Mouse (Mus musculus): ENCODE data around the gene Snx5. TPM values are rescaled to one million over a fixed set of nuclear protein-coding genes. Genes with fewer than 3 reads are reported as not detected.

Snx5 gene
- total and polyA plus RNA-seq, 3 experiments: 22.2 to 55.3 (median 51.5) TPM

GRCm38 (mm10) chr2:144239318-144239717, 31.4 kb downstream of the Snx5 start:
- Histone ChIP-seq H3K79me2 (replicated peaks; ENCODE audit: control insufficient read depth, insufficient read depth, low read length) (no peaks in the 10 kb centered on the region), H3K27me3 (ENCODE audit: control insufficient read depth, insufficient read depth, low read length) (no peaks in the 10 kb centered on the region), H3K27ac (peak overlapping the region; percentile 23; the same call in 1 of the 2 replicates), H3K4me1 (ENCODE audit: control insufficient read depth, insufficient read depth, low read length) (peaks cover 2% of the 10 kb centered on the region), H3K4me3 (no peak overlapping the region), H3K9ac (ENCODE audit: low read depth, low read length) (no peak overlapping the region), H3K36me3 (ENCODE audit: control insufficient read depth, insufficient read depth, low read length) (no peaks in the 10 kb centered on the region)
- no peak for TF ChIP-seq CTCF (IDR thresholded peaks at IDR 0.05)
- TF ChIP-seq POLR2A (IDR thresholded peaks at IDR 0.05; ENCODE audit: insufficient read depth, low read depth, low read length): no peak
- no peak for TF ChIP-seq EP300 (IDR thresholded peaks at IDR 0.05; ENCODE audit: insufficient read depth, low read depth, low read length)
- WGBS: 62% methylated on average over 2 of the region's 2 CpGs
- DNase-seq: no peak
- intact Hi-C loops (cut with DNase I): no loop called here

GRCm38 (mm10) chr2:144238341-144238740, 32.4 kb downstream of the Snx5 start:
- TF ChIP-seq POLR2A (IDR thresholded peaks at IDR 0.05; ENCODE audit: insufficient read depth, low read depth, low read length): no peak
- TF ChIP-seq CTCF (IDR thresholded peaks at IDR 0.05): peak; percentile 32
- TF ChIP-seq EP300 (IDR thresholded peaks at IDR 0.05; ENCODE audit: insufficient read depth, low read depth, low read length): 0 out of 2 replicates have a peak, but pooled peaks have one; percentile 45
- intact Hi-C loops (cut with DNase I): no loop called here
- no peak overlapping the region for H3K4me3 ChIP-seq

GRCm38 (mm10) chr2:144236791-144237584, 33.7 kb downstream of the Snx5 start:
- no peak for DNase-seq
- intact Hi-C loops (cut with DNase I): no loop called here
- no peaks in the 10 kb centered on the region for H3K79me2 ChIP-seq (replicated peaks; ENCODE audit: control insufficient read depth, insufficient read depth, low read length)
- H3K4me1 ChIP-seq (ENCODE audit: control insufficient read depth, insufficient read depth, low read length): peaks cover 2% of the 10 kb centered on the region
- no peaks in the 10 kb centered on the region for H3K27me3 ChIP-seq (ENCODE audit: control insufficient read depth, insufficient read depth, low read length)
- 62% methylated on average over 9 of the region's 9 CpGs for WGBS
- H3K36me3 ChIP-seq (ENCODE audit: control insufficient read depth, insufficient read depth, low read length): no peaks in the 10 kb centered on the region
- no peak overlapping the region for H3K4me3 ChIP-seq
- TF ChIP-seq CTCF (IDR thresholded peaks at IDR 0.05): no peak
- no peak for TF ChIP-seq POLR2A (IDR thresholded peaks at IDR 0.05; ENCODE audit: insufficient read depth, low read depth, low read length)
- TF ChIP-seq EP300 (IDR thresholded peaks at IDR 0.05; ENCODE audit: insufficient read depth, low read depth, low read length): no peak
- H3K9ac ChIP-seq (ENCODE audit: low read depth, low read length): no peak overlapping the region
- no peak overlapping the region for H3K27ac ChIP-seq

More at GRCm38 (mm10) chr2:144238341-144238740, 32.4 kb downstream of the Snx5 start:
- Histone ChIP-seq H3K27me3 (ENCODE audit: control insufficient read depth, insufficient read depth, low read length) (no peaks in the 10 kb centered on the region), H3K79me2 (replicated peaks; ENCODE audit: control insufficient read depth, insufficient read depth, low read length) (no peaks in the 10 kb centered on the region), H3K27ac (peak overlapping the region; percentile 65), H3K4me1 (ENCODE audit: control insufficient read depth, insufficient read depth, low read length) (peaks cover 2% of the 10 kb centered on the region), H3K9ac (ENCODE audit: low read depth, low read length) (no peak overlapping the region), H3K36me3 (ENCODE audit: control insufficient read depth, insufficient read depth, low read length) (no peaks in the 10 kb centered on the region)
- peak; percentile 80 to 87 for DNase-seq
- 47% methylated on average over 6 of the region's 6 CpGs for WGBS

GRCm38 (mm10) chr2:144235776-144236175, 34.9 kb downstream of the Snx5 start:
- no peak for TF ChIP-seq EP300 (IDR thresholded peaks at IDR 0.05; ENCODE audit: insufficient read depth, low read depth, low read length)
- no peak for TF ChIP-seq POLR2A (IDR thresholded peaks at IDR 0.05; ENCODE audit: insufficient read depth, low read depth, low read length)
- TF ChIP-seq CTCF (IDR thresholded peaks at IDR 0.05): no peak
- no peak for DNase-seq
- Histone ChIP-seq H3K27me3 (ENCODE audit: control insufficient read depth, insufficient read depth, low read length) (no peaks in the 10 kb centered on the region), H3K4me1 (ENCODE audit: control insufficient read depth, insufficient read depth, low read length) (peaks cover 4% of the 10 kb centered on the region), H3K79me2 (replicated peaks; ENCODE audit: control insufficient read depth, insufficient read depth, low read length) (no peaks in the 10 kb centered on the region), H3K27ac (no peak overlapping the region), H3K4me3 (no peak overlapping the region), H3K36me3 (ENCODE audit: control insufficient read depth, insufficient read depth, low read length) (no peaks in the 10 kb centered on the region), H3K9ac (ENCODE audit: low read depth, low read length) (no peak overlapping the region)
- 72% methylated on average over 3 of the region's 3 CpGs for WGBS
- intact Hi-C loops (cut with DNase I): no loop called here

GRCm38 (mm10) chr2:144233534-144233933, 37.2 kb downstream of the Snx5 start:
- Histone ChIP-seq H3K36me3 (ENCODE audit: control insufficient read depth, insufficient read depth, low read length) (no peaks in the 10 kb centered on the region), H3K27ac (no peak overlapping the region), H3K27me3 (ENCODE audit: control insufficient read depth, insufficient read depth, low read length) (no peaks in the 10 kb centered on the region), H3K9ac (ENCODE audit: low read depth, low read length) (no peak overlapping the region), H3K4me1 (ENCODE audit: control insufficient read depth, insufficient read depth, low read length) (peaks cover 4% of the 10 kb centered on the region), H3K79me2 (replicated peaks; ENCODE audit: control insufficient read depth, insufficient read depth, low read length) (no peaks in the 10 kb centered on the region), H3K4me3 (no peak overlapping the region)
- 73% methylated on average over 3 of the region's 3 CpGs for WGBS
- no peak for DNase-seq
- intact Hi-C loops (cut with DNase I): no loop called here
- TF ChIP-seq EP300 (IDR thresholded peaks at IDR 0.05; ENCODE audit: insufficient read depth, low read depth, low read length): no peak
- TF ChIP-seq CTCF (IDR thresholded peaks at IDR 0.05): no peak
- no peak for TF ChIP-seq POLR2A (IDR thresholded peaks at IDR 0.05; ENCODE audit: insufficient read depth, low read depth, low read length)

- DNase-seq: no peak
- no peak overlapping the region for H3K4me3 ChIP-seq
- H3K9ac ChIP-seq (ENCODE audit: low read depth, low read length): no peak overlapping the region
- no peaks in the 10 kb centered on the region for H3K27me3 ChIP-seq (ENCODE audit: control insufficient read depth, insufficient read depth, low read length)
- 44% methylated on average over 5 of the region's 5 CpGs for WGBS
- H3K27ac ChIP-seq: no peak overlapping the region
- H3K79me2 ChIP-seq (replicated peaks; ENCODE audit: control insufficient read depth, insufficient read depth, low read length): no peaks in the 10 kb centered on the region
- TF ChIP-seq POLR2A (IDR thresholded peaks at IDR 0.05; ENCODE audit: insufficient read depth, low read depth, low read length) (no peak), CTCF (IDR thresholded peaks at IDR 0.05) (no peak), EP300 (IDR thresholded peaks at IDR 0.05; ENCODE audit: insufficient read depth, low read depth, low read length) (no peak)
- H3K36me3 ChIP-seq (ENCODE audit: control insufficient read depth, insufficient read depth, low read length): no peaks in the 10 kb centered on the region
- intact Hi-C loops (cut with DNase I): no loop called here
- H3K4me1 ChIP-seq (ENCODE audit: control insufficient read depth, insufficient read depth, low read length): peaks cover 3% of the 10 kb centered on the region
Measured at GRCm38 (mm10) chr2:144231115-144231514, 39.6 kb downstream of the Snx5 start.

Measured in heart, adult 2 months (tissue).